Mouse (Mus musculus) CH12.LX (cell line): ENCODE results near the gene Hist1h3c. TPM values are rescaled to one million over a fixed set of nuclear protein-coding genes. Genes with fewer than 3 reads are reported as not detected.

Experiments used
- DNase-seq: peaks from one replicate; pipeline ENCODE4 v3.0.0-alpha.2; 2013; ENCODE audit errors: extremely low read depth
- H3K27ac ChIP-seq: 2 replicates; pipeline ENCODE4 v1.5.1; 2012; ENCODE audit warnings: low read depth, mild to moderate bottlenecking, control low read depth, moderate library complexity; ENCODE audit not compliant: insufficient read depth
- H3K27me3 ChIP-seq: replicated peaks from 2 replicates; pipeline ENCODE3; 2012; ENCODE audit warnings: inconsistent platforms
- H3K36me3 ChIP-seq, 2 experiments: replicated peaks in 1 of 2; 2 replicates each; pipeline versions ENCODE3 to v1.6.1; 2012; ENCODE audit warnings: inconsistent platforms in 1 of 2, low read length in 1 of 2, mild to moderate bottlenecking in 1 of 2, mixed read lengths in 1 of 2, moderate library complexity in 1 of 2; ENCODE audit not compliant: control insufficient read depth in 1 of 2, insufficient read depth in 1 of 2
- H3K4me1 ChIP-seq, 2 experiments: 2 replicates each; pipeline ENCODE4 v1.6.1; 2012; ENCODE audit warnings: inconsistent platforms in 1 of 2, moderate library complexity in 1 of 2; ENCODE audit not compliant: insufficient read depth in 2 of 2, control insufficient read depth in 1 of 2
- H3K4me2 ChIP-seq: 2 replicates; pipeline ENCODE4 v1.6.1; 2012; ENCODE audit warnings: low read depth, mild to moderate bottlenecking, control low read depth; ENCODE audit not compliant: poor library complexity, insufficient read depth, severe bottlenecking
- H3K4me3 ChIP-seq, 3 experiments: fragments of 150-350 bp in 1 of 3; sonication (generic) in 1 of 3; replicated peaks in 1 of 3; 2 replicates each; pipeline versions ENCODE3 to v1.5.1; 2011 to 2012; ENCODE audit warnings: low read depth in 2 of 3, low read length in 2 of 3, mild to moderate bottlenecking in 2 of 3, moderate library complexity in 2 of 3, control low read depth in 1 of 3, improper control_type of control experiment in 1 of 3, inconsistent platforms in 1 of 3, mixed read lengths in 1 of 3; ENCODE audit not compliant: poor library complexity in 1 of 3
- H3K79me2 ChIP-seq: replicated peaks from 2 replicates; pipeline ENCODE4 v1.6.1; 2012; ENCODE audit warnings: mild to moderate bottlenecking, moderate library complexity; ENCODE audit not compliant: control insufficient read depth, poor library complexity, insufficient read depth, severe bottlenecking; ENCODE audit errors: extremely low read depth
- H3K9ac ChIP-seq: 2 replicates; pipeline ENCODE4 v1.6.1; 2012; ENCODE audit warnings: low read depth, mild to moderate bottlenecking, control low read depth, moderate library complexity; ENCODE audit not compliant: insufficient read depth
- H3K9me3 ChIP-seq: replicated peaks from 2 replicates; pipeline ENCODE3; 2012; ENCODE audit warnings: low read length, inconsistent platforms, mixed read lengths
- CHD2 ChIP-seq: IDR thresholded peaks from 2 replicates; pipeline ENCODE4 v1.6.1; 2011; ENCODE audit warnings: low read length, improper control_type of control experiment
- ELF1 ChIP-seq: IDR thresholded peaks from 2 replicates; pipeline ENCODE4 v1.6.1; 2014; ENCODE audit warnings: low read depth, mild to moderate bottlenecking, inconsistent platforms, low read length, improper control_type of control experiment
- EP300 ChIP-seq: IDR thresholded peaks from 2 replicates; pipeline ENCODE4 v1.6.1; 2011; ENCODE audit warnings: low read length, improper control_type of control experiment
- ETS1 ChIP-seq: conservative IDR thresholded peaks from 2 replicates; pipeline ENCODE4 v1.6.1; 2012; ENCODE audit warnings: low read depth, mild to moderate bottlenecking, inconsistent platforms, low read length, improper control_type of control experiment, moderate library complexity
- GABPA ChIP-seq: IDR thresholded peaks from 2 replicates; pipeline ENCODE4 v1.6.1; 2012; ENCODE audit warnings: low read depth, low read length, improper control_type of control experiment, inconsistent platforms; ENCODE audit not compliant: insufficient replicate concordance
- HCFC1 ChIP-seq: IDR thresholded peaks from 2 replicates; pipeline ENCODE4 v1.6.1; 2012; ENCODE audit warnings: low read depth, mild to moderate bottlenecking, inconsistent platforms, low read length, improper control_type of control experiment
- IRF4 ChIP-seq: IDR thresholded peaks from 2 replicates; pipeline ENCODE4 v1.6.1; 2014; ENCODE audit warnings: low read depth, mild to moderate bottlenecking, inconsistent platforms, low read length, improper control_type of control experiment
- JUN ChIP-seq: IDR thresholded peaks from 2 replicates; pipeline ENCODE4 v1.6.1; 2011; ENCODE audit warnings: low read depth, mild to moderate bottlenecking, low read length, improper control_type of control experiment, moderate library complexity; ENCODE audit not compliant: insufficient read depth
- JUND ChIP-seq: conservative IDR thresholded peaks from 2 replicates; pipeline ENCODE4 v1.6.1; 2011; ENCODE audit warnings: low read depth, low read length, improper control_type of control experiment
- MAX ChIP-seq: IDR thresholded peaks from 2 replicates; pipeline ENCODE4 v1.6.1; 2011; ENCODE audit warnings: low read length, improper control_type of control experiment
- MEF2A ChIP-seq: IDR thresholded peaks from 2 replicates; pipeline ENCODE4 v1.6.1; 2014; ENCODE audit warnings: low read depth, mild to moderate bottlenecking, inconsistent platforms, low read length, improper control_type of control experiment, borderline replicate concordance
- MXI1 ChIP-seq: IDR thresholded peaks from 2 replicates; pipeline ENCODE4 v1.6.1; 2011; ENCODE audit warnings: mild to moderate bottlenecking, low read depth, low read length, improper control_type of control experiment
- MYC ChIP-seq: IDR thresholded peaks from 2 replicates; pipeline ENCODE4 v1.6.1; 2011; ENCODE audit warnings: low read depth, mild to moderate bottlenecking, improper control_type of control experiment, low read length
- NRF1 ChIP-seq: IDR thresholded peaks from 2 replicates; pipeline ENCODE4 v1.6.1; 2014; ENCODE audit warnings: low read depth, mild to moderate bottlenecking, inconsistent platforms, low read length, improper control_type of control experiment, moderate library complexity
- RAD21 ChIP-seq: IDR thresholded peaks from 2 replicates; pipeline ENCODE4 v1.6.1; 2011; ENCODE audit warnings: low read depth, mild to moderate bottlenecking, low read length, improper control_type of control experiment, moderate library complexity
- TBP ChIP-seq: conservative IDR thresholded peaks from 2 replicates; pipeline ENCODE4 v1.6.1; 2011; ENCODE audit warnings: low read depth, low read length, improper control_type of control experiment
- TCF12 ChIP-seq: IDR thresholded peaks from 2 replicates; pipeline ENCODE4 v1.6.1; 2014; ENCODE audit warnings: low read depth, mild to moderate bottlenecking, inconsistent platforms, low read length, improper control_type of control experiment
- USF1 ChIP-seq: IDR thresholded peaks from 2 replicates; pipeline ENCODE4 v1.6.1; 2014; ENCODE audit warnings: low read depth, mild to moderate bottlenecking, inconsistent platforms, low read length, improper control_type of control experiment
- ZNF384 ChIP-seq: IDR thresholded peaks from 2 replicates; pipeline ENCODE4 v1.6.1; 2012; ENCODE audit warnings: low read depth, low read length, improper control_type of control experiment, inconsistent platforms
- dilution Hi-C: fragments of 300-500 bp; cut with MboI; formaldehyde crosslinking; loops from 2 replicates; pipeline ENCODE4 v1.14.3; 2020; ENCODE audit warnings: low sequenced_read_pairs; ENCODE audit not compliant: extremely low pct_unique_long_range_greater_than_20kb, extremely low pct_ligation_motif_present
- in situ Hi-C: fragments of 300-500 bp; cut with MboI; formaldehyde crosslinking; loops from 3 replicates; pipeline ENCODE4 v1.14.3; 2019; ENCODE audit warnings: low sequenced_read_pairs, low pct_ligation_motif_present, low pct_unique_long_range_greater_than_20kb, mixed read lengths
- polyA plus RNA-seq: library from polyadenylated mRNA; unstranded; fragments of >175 nt; gene quantifications from 2 replicates; pipeline ENCODE4 v1.2.1, GENCODE M21; 2012; ENCODE audit warnings: low read depth; ENCODE audit not compliant: insufficient read length
- total RNA-seq, 2 experiments: library from RNA; depleted of rRNA; stranded (reverse); fragments of 300-350 nt in 1 of 2; fragments of >200 nt in 1 of 2; gene quantifications; 2 replicates each; pipeline ENCODE4 v1.2.3; 2012 to 2014

Hist1h3c gene
- total and polyA plus RNA-seq, 3 experiments = 7.3 to 1,847 (median 73.1) TPM

- TF ChIP-seq HCFC1 (peak; percentile 39; the same call in 1 of the 2 replicates), TCF12 (no peak)
Observed at GRCm38 (mm10) chr13:23744421-23745380, 701 bp downstream of the Hist1h3c start (continued).

- no peaks in the 10 kb centered on the region for H3K79me2 ChIP-seq
- no peak overlapping the region for H3K4me3 ChIP-seq
- no peaks in the 10 kb centered on the region for H3K27me3 ChIP-seq
- H3K4me1 ChIP-seq = peaks cover 3 to 33% of the 10 kb centered on the region in 2 experiments; a peak in 3 of 4 replicates
- dilution Hi-C loops = loop anchor here (10.0 kb wide), 1 partner anchor 49 kb away; the partner anchor contains the start of genes Hist1h1t and Hist1h4c
- peak overlapping the region; percentile 62 for H3K27ac ChIP-seq
- DNase-seq = peak; percentile 46
- H3K36me3 ChIP-seq = no peaks in the 10 kb centered on the region
- no peaks in the 10 kb centered on the region for H3K9me3 ChIP-seq
- in situ Hi-C loops = no loop called here
- H3K4me2 ChIP-seq = peak overlapping the region; percentile 21; the same call in 1 of the 2 replicates
- TF ChIP-seq JUND = 0 out of 2 replicates have a peak, but pooled peaks have one; percentile 7
- no peak for TF ChIP-seq MEF2A
- no peak for TF ChIP-seq ELF1
- no peak for TF ChIP-seq NRF1
- TF ChIP-seq ETS1 = no peak
- no peak for TF ChIP-seq MXI1
- H3K9ac ChIP-seq = peak overlapping the region; percentile 74; the same call in 1 of the 2 replicates
Observed at GRCm38 (mm10) chr13:23743963-23744362, 1.4 kb downstream of the Hist1h3c start.

- peak; percentile 29 for DNase-seq
- dilution Hi-C loops = loop anchor here (10.0 kb wide), 1 partner anchor 48 kb away; the partner anchor contains the start of genes Hist1h1t and Hist1h4c
- no peaks in the 10 kb centered on the region for H3K9me3 ChIP-seq
- TF ChIP-seq GABPA = no peak
- TF ChIP-seq MYC = no peak
- no peak for TF ChIP-seq TBP
- no peak for TF ChIP-seq RAD21
- no peak for TF ChIP-seq JUN
- TF ChIP-seq EP300 = no peak
- no peak for TF ChIP-seq USF1
- TF ChIP-seq ZNF384 = no peak
- no peak for TF ChIP-seq CHD2
- no peak for TF ChIP-seq ELF1
- TF ChIP-seq MAX = no peak
- TF ChIP-seq IRF4 = no peak
- TF ChIP-seq, all 38 proteins: peak for 0
- no peak overlapping the region for H3K4me2 ChIP-seq
- in situ Hi-C loops = no loop called here
- no peak overlapping the region; the same call in 1 of the 2 replicates for H3K9ac ChIP-seq
- H3K4me1 ChIP-seq = peaks cover 3 to 27% of the 10 kb centered on the region in 2 experiments; a peak in 3 of 4 replicates
- H3K27ac ChIP-seq = peak overlapping the region; percentile 69
- H3K79me2 ChIP-seq = no peaks in the 10 kb centered on the region
- H3K4me3 ChIP-seq = no peak overlapping the region
- H3K27me3 ChIP-seq = no peaks in the 10 kb centered on the region
- H3K36me3 ChIP-seq = no peaks in the 10 kb centered on the region
Observed at GRCm38 (mm10) chr13:23743215-23743614, 2.2 kb downstream of the Hist1h3c start.
